Mouse (Mus musculus): Measurements from ENCODE around the gene Farp2.

GRCm38 (mm10) chr1:93595916-93596315 is 84.0 kb downstream of the Farp2 start:
- TF ChIP-seq CTCF (conservative IDR thresholded peaks at IDR 0.05; ENCODE audit: insufficient read depth, insufficient read length, low read depth, low read length) (no peak), POLR2A (IDR thresholded peaks at IDR 0.05; ENCODE audit: low read depth, low read length) (no peak)

All from kidney, adult 2 months (tissue).